Mouse (Mus musculus): ENCODE measurements around the gene Tmc4. TPM values are rescaled to one million over a fixed set of nuclear protein-coding genes. Genes with fewer than 3 reads are reported as not detected.
A peak's percentile ranks its signal among the peaks of the same experiment; 100 is the strongest.

The Tmc4 gene
- polyA plus RNA-seq, 1 experiment from 2014 or later = 25.3 TPM

- 80% methylated on average over 10 of the region's 10 CpGs for WGBS
- H3K4me3 ChIP-seq (ENCODE audit: low read length) = no peak overlapping the region
Observed at GRCm38 (mm10) chr7:3674507-3675227, 2.7 kb downstream of the Tmc4 start.

DNA sequence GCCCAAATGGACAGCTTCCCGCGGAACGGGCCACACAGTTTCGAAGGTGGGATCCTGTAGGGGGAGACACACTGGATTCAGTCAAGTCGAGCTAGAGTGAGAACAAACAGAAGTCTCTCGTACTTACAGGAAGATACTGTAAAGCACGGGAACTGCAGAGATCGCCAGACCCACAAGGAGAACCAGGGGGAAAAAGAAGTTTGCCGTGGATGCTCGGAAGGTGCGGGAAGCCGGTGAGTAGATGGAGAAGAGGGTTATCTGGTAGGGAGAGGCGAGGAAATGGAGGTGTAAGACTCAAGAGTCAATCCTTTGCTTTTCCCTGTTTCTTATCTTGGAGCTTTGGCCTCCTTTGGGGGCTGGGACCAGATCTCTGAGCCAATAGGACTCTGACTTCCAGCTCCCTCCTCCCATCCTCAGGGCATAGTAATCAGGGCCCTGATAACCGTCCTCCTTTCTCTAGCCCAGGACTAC, 10.4 kb downstream of the Tmc4 start:
- Histone ChIP-seq H3K4me1 (ENCODE audit: insufficient read depth, low read length) (peaks cover 17% of the 10 kb centered on the region), H3K4me3 (ENCODE audit: low read length) (peak overlapping the region; percentile 7; the same call in 1 of the 2 replicates), H3K27ac (ENCODE audit: low read length) (no peak overlapping the region), H3K9me3 (ENCODE audit: low read length) (no peaks in the 10 kb centered on the region), H3K4me2 (replicated peaks; ENCODE audit: low read depth, low read length) (peak overlapping the region; percentile 37), H3K9ac (replicated peaks; ENCODE audit: low read length) (0 out of 2 replicates have a peak overlapping the region, but pooled peaks have one; percentile 28), H3K36me3 (ENCODE audit: insufficient read depth, low read length) (peaks cover 11% of the 10 kb centered on the region), H3K27me3 (ENCODE audit: insufficient read depth, low read length) (no peaks in the 10 kb centered on the region)
- WGBS = 20% methylated on average over 14 of the region's 14 CpGs
- no peak for ATAC-seq (ENCODE audit: low FRiP score, low TSS enrichment)

More at GRCm38 (mm10) chr7:3674507-3675227, 2.7 kb downstream of the Tmc4 start:
- Histone ChIP-seq H3K4me2 (replicated peaks; ENCODE audit: low read depth, low read length) (no peak overlapping the region), H3K36me3 (ENCODE audit: insufficient read depth, low read length) (0 out of 2 replicates have a peak, but pooled peaks cover 4% of the 10 kb centered on the region), H3K27me3 (ENCODE audit: insufficient read depth, low read length) (no peaks in the 10 kb centered on the region), H3K27ac (ENCODE audit: low read length) (no peak overlapping the region), H3K9me3 (ENCODE audit: low read length) (no peaks in the 10 kb centered on the region), H3K9ac (replicated peaks; ENCODE audit: low read length) (no peak overlapping the region), H3K4me1 (ENCODE audit: insufficient read depth, low read length) (no peaks in the 10 kb centered on the region)
- ATAC-seq (ENCODE audit: low FRiP score, low TSS enrichment) = peak; percentile 91

DNA sequence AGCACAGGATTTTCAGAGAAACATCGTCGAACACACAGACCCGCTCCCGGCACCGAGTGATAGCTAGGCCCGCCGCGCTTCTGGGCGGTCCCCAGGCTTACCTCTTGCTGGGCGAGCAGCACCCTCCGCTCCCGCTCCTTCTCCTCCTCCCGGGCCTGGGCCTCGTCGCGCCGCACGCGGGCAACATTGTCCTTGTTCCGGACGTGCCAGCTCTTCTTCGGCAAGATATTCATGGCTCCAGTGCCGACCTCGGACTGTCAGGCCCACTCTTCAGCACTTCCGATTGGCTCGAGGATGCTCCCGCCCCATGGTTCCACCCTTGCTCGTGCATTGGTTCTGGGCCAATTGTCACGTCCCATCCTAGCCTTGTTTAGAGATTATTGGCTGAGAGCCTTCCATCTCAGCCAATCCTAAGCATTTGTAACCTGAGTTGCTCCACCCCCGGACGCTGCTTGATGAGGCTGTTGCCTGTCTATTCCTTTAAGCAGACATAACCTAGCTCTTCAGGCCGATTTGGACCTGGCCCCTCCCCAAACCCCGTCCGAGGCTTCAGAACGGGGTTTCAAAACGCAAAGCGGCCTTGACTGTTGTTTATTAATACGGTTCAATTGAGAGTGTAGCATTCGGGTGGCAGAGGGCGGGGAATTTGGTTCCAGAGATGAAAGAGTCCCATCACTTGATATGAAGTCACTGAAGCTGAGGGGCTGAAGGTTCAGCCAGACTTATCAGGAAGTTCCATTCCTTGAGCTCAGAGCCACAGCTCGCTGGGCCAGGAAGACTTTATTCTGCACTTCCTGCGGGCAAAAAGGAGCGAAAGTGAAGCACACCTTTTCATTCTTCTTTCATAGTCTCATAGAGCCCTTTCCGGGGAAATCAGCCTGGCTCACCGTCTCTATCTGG, 11.9 kb downstream of the Tmc4 start, which contains the start of gene Leng1:
Gene Leng1, minus strand, starts transcription at position 626 of the 900 bp plus-strand sequence.
- 4% methylated on average over 45 of the region's 45 CpGs for WGBS
- Histone ChIP-seq H3K4me1 (ENCODE audit: insufficient read depth, low read length) (peaks cover 17% of the 10 kb centered on the region), H3K9ac (replicated peaks; ENCODE audit: low read length) (peak within 1 kb of the TSS; percentile 82), H3K9me3 (ENCODE audit: low read length) (no peaks in the 10 kb centered on the region), H3K27me3 (ENCODE audit: insufficient read depth, low read length) (no peaks in the 10 kb centered on the region), H3K36me3 (ENCODE audit: insufficient read depth, low read length) (peaks cover 22% of the 10 kb centered on the region), H3K27ac (ENCODE audit: low read length) (peak within 1 kb of the TSS; percentile 90), H3K4me3 (ENCODE audit: low read length) (peak within 1 kb of the TSS; percentile 75), H3K4me2 (replicated peaks; ENCODE audit: low read depth, low read length) (peak within 1 kb of the TSS; percentile 74)
- peak; percentile 99 for ATAC-seq (ENCODE audit: low FRiP score, low TSS enrichment)

- peak overlapping the region; percentile 90 for H3K27ac ChIP-seq (ENCODE audit: low read length)
- H3K9me3 ChIP-seq (ENCODE audit: low read length) = no peaks in the 10 kb centered on the region
- WGBS = 25% methylated on average over 15 of the region's 15 CpGs
- H3K27me3 ChIP-seq (ENCODE audit: insufficient read depth, low read length) = no peaks in the 10 kb centered on the region
- H3K4me1 ChIP-seq (ENCODE audit: insufficient read depth, low read length) = peaks cover 17% of the 10 kb centered on the region
- peak overlapping the region; percentile 82 for H3K9ac ChIP-seq (replicated peaks; ENCODE audit: low read length)
- peak overlapping the region; percentile 75 for H3K4me3 ChIP-seq (ENCODE audit: low read length)
- H3K4me2 ChIP-seq (replicated peaks; ENCODE audit: low read depth, low read length) = peak overlapping the region; percentile 72
- H3K36me3 ChIP-seq (ENCODE audit: insufficient read depth, low read length) = peaks cover 30% of the 10 kb centered on the region
- ATAC-seq (ENCODE audit: low FRiP score, low TSS enrichment) = peak; percentile 40
Observed at GRCm38 (mm10) chr7:3664524-3665214, 12.7 kb downstream of the Tmc4 start.

GRCm38 (mm10) chr7:3658578-3658977, 18.8 kb downstream of the Tmc4 start:
- ATAC-seq (ENCODE audit: low FRiP score, low TSS enrichment) = no peak
- Histone ChIP-seq H3K4me1 (ENCODE audit: insufficient read depth, low read length) (peaks cover 2% of the 10 kb centered on the region), H3K27me3 (ENCODE audit: insufficient read depth, low read length) (no peaks in the 10 kb centered on the region), H3K9me3 (ENCODE audit: low read length) (no peaks in the 10 kb centered on the region), H3K4me3 (ENCODE audit: low read length) (no peak overlapping the region), H3K27ac (ENCODE audit: low read length) (no peak overlapping the region), H3K4me2 (replicated peaks; ENCODE audit: low read depth, low read length) (no peak overlapping the region), H3K9ac (replicated peaks; ENCODE audit: low read length) (no peak overlapping the region), H3K36me3 (ENCODE audit: insufficient read depth, low read length) (peaks cover 91% of the 10 kb centered on the region)
- WGBS = 90% methylated on average over 14 of the region's 14 CpGs

DNA sequence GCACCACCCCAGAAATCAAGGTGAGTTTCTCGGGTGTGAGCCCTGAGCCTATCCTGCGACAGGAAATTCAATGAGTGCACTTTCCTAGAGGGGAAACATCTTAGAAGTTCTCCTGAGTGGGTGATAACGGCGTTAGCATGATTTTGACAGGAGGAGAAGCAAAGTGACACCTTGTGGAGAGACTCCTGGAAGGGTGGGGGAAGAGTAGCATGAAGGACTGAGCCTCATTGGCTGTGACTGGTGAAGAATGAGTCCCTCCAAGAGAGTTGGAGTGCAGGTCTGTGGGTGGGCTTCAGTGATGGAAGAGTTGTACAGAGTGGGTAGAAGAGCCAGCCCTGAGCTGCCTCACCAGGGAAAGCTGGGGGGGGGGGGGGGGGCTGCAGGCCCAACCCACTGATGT, 20.4 kb downstream of the Tmc4 start:
- Histone ChIP-seq H3K4me2 (replicated peaks; ENCODE audit: low read depth, low read length) (no peak overlapping the region), H3K27ac (ENCODE audit: low read length) (no peak overlapping the region), H3K9me3 (ENCODE audit: low read length) (no peaks in the 10 kb centered on the region), H3K27me3 (ENCODE audit: insufficient read depth, low read length) (no peaks in the 10 kb centered on the region), H3K4me3 (ENCODE audit: low read length) (no peak overlapping the region), H3K4me1 (ENCODE audit: insufficient read depth, low read length) (no peaks in the 10 kb centered on the region), H3K9ac (replicated peaks; ENCODE audit: low read length) (no peak overlapping the region), H3K36me3 (ENCODE audit: insufficient read depth, low read length) (peaks cover 96% of the 10 kb centered on the region)
- 89% methylated on average over 4 of the region's 4 CpGs for WGBS
- no peak for ATAC-seq (ENCODE audit: low FRiP score, low TSS enrichment)

GRCm38 (mm10) chr7:3646641-3647040, 30.7 kb downstream of the Tmc4 start:
- Histone ChIP-seq H3K36me3 (ENCODE audit: insufficient read depth, low read length) (peaks cover 18% of the 10 kb centered on the region), H3K4me3 (ENCODE audit: low read length) (peak overlapping the region; percentile 76), H3K9me3 (ENCODE audit: low read length) (no peaks in the 10 kb centered on the region), H3K4me2 (replicated peaks; ENCODE audit: low read depth, low read length) (peak overlapping the region; percentile 91), H3K27me3 (ENCODE audit: insufficient read depth, low read length) (no peaks in the 10 kb centered on the region), H3K27ac (ENCODE audit: low read length) (no peak overlapping the region), H3K9ac (replicated peaks; ENCODE audit: low read length) (peak overlapping the region; percentile 99), H3K4me1 (ENCODE audit: insufficient read depth, low read length) (peaks cover 34% of the 10 kb centered on the region)
- ATAC-seq (ENCODE audit: low FRiP score, low TSS enrichment) = no peak
- 58% methylated on average over 4 of the region's 4 CpGs for WGBS

DNA sequence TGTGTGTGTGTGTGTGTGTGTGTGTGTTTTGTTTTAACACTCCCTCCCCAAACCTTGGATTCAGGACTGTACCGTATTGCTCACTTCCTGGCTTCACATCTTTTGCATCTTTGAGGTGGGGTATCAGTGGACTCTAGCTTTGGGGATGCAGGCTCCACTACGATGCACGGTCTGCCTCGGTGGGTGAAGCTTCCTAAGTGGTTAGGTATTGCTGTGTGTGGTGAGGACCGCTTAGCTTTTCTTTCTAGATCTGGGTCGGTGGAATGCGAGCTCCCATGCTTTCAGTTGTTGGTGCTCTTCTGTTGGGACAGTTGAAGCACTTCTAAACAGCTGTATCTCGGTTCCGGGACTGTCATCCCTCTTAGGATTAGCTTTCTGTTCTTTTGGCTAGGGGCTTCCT, 31.2 kb downstream of the Tmc4 start:
- Histone ChIP-seq H3K4me2 (replicated peaks; ENCODE audit: low read depth, low read length) (peak overlapping the region; percentile 91), H3K4me1 (ENCODE audit: insufficient read depth, low read length) (peaks cover 34% of the 10 kb centered on the region), H3K27ac (ENCODE audit: low read length) (peak overlapping the region; percentile 99), H3K36me3 (ENCODE audit: insufficient read depth, low read length) (peaks cover 18% of the 10 kb centered on the region), H3K4me3 (ENCODE audit: low read length) (peak overlapping the region; percentile 76), H3K27me3 (ENCODE audit: insufficient read depth, low read length) (no peaks in the 10 kb centered on the region), H3K9ac (replicated peaks; ENCODE audit: low read length) (peak overlapping the region; percentile 99), H3K9me3 (ENCODE audit: low read length) (no peaks in the 10 kb centered on the region)
- 10% methylated on average over 9 of the region's 9 CpGs for WGBS
- ATAC-seq (ENCODE audit: low FRiP score, low TSS enrichment) = no peak

GRCm38 (mm10) chr7:3645488-3646025, 31.8 kb downstream of the Tmc4 start:
- peak; percentile 3; the same call in 1 of the 2 replicates for ATAC-seq (ENCODE audit: low FRiP score, low TSS enrichment)
- H3K27me3 ChIP-seq (ENCODE audit: insufficient read depth, low read length) = no peaks in the 10 kb centered on the region
- H3K4me1 ChIP-seq (ENCODE audit: insufficient read depth, low read length) = peaks cover 34% of the 10 kb centered on the region
- peak overlapping the region; percentile 91 for H3K4me2 ChIP-seq (replicated peaks; ENCODE audit: low read depth, low read length)
- H3K36me3 ChIP-seq (ENCODE audit: insufficient read depth, low read length) = peaks cover 17% of the 10 kb centered on the region
- WGBS = 0% methylated on average over 45 of the region's 58 CpGs
- H3K4me3 ChIP-seq (ENCODE audit: low read length) = peak overlapping the region; percentile 76
- no peaks in the 10 kb centered on the region for H3K9me3 ChIP-seq (ENCODE audit: low read length)
- H3K27ac ChIP-seq (ENCODE audit: low read length) = peak overlapping the region; percentile 99
- H3K9ac ChIP-seq (replicated peaks; ENCODE audit: low read length) = peak overlapping the region; percentile 99

All from kidney, embryonic 16.5 days (tissue).